25 mouse cellular contexts compared by ENCODE assay signal in genomic region chr8:15610217-15610616, GRCm38 (mm10).
DNase-seq lines count a peak whose midpoint lies in the region; ATAC-seq and TF ChIP-seq lines count a peak whose summit lies in the region.
"Had no signal": no experiment of that assay in that cellular context is flagged by ENCODE, and none has a peak within 500 bp of the region (broad histone marks: within the 10 kb centered on the region; RNA-seq: fewer than 3 reads in every experiment).

No protein-coding gene starts in this region.

- H3K4me2 ChIP-seq in embryonic facial prominence, embryonic 14.5 days (ENCODE audit: low read depth, low read length): no peak overlapping the region
- peak overlapping the region; percentile 21; the same call in 1 of the 2 replicates for H3K4me2 ChIP-seq in heart, embryonic 14.5 days (ENCODE audit: low read length)
- no peak overlapping the region for H3K4me2 ChIP-seq in midbrain, postnatal 0 days (ENCODE audit: low read depth, low read length, poor library complexity, severe bottlenecking)
- H3K4me2 ChIP-seq: embryonic facial prominence, embryonic 12.5 days; hindbrain, embryonic 14.5 days; liver, embryonic 11.5 days; midbrain, embryonic 12.5 days had no signal

- DNase-seq in embryonic facial prominence, embryonic 14.5 days (ENCODE audit: low spot score): peak; percentile 15
- DNase-seq in embryonic facial prominence, embryonic 10.5 days (ENCODE audit: low spot score): no peak
- DNase-seq in heart, postnatal 36 days: no peak
- DNase-seq in midbrain, postnatal 0 days (ENCODE audit: low spot score): peak; percentile 26
- DNase-seq in midbrain, embryonic 10.5 days (ENCODE audit: low spot score): no peak
- DNase-seq in urinary bladder, postnatal 4 days (ENCODE audit: low spot score in 2 of 2): no peak
- DNase-seq: cerebellum, adult 9-10 months; heart, postnatal 14 days; kidney, adult 2 months; kidney, postnatal 10 days; left cerebral cortex, postnatal 4 days; liver, postnatal 0 days; thymus, postnatal 14 days had no signal

- no peaks in the 10 kb centered on the region for H3K9me3 ChIP-seq in embryonic facial prominence, embryonic 14.5 days (ENCODE audit: control insufficient read depth, low read length)
- no peaks in the 10 kb centered on the region for H3K9me3 ChIP-seq in embryonic facial prominence, embryonic 10.5 days
- H3K9me3 ChIP-seq in heart, embryonic 14.5 days (ENCODE audit: control insufficient read depth, low read length): no peaks in the 10 kb centered on the region
- no peaks in the 10 kb centered on the region for H3K9me3 ChIP-seq in midbrain, postnatal 0 days (ENCODE audit: low read length)
- H3K9me3 ChIP-seq in midbrain, embryonic 10.5 days (replicated peaks): no peaks in the 10 kb centered on the region
- H3K9me3 ChIP-seq: embryonic facial prominence, embryonic 12.5 days; midbrain, embryonic 12.5 days had no signal

- H3K9ac ChIP-seq in embryonic facial prominence, embryonic 14.5 days (ENCODE audit: low read depth, low read length): no peak overlapping the region
- no peak overlapping the region for H3K9ac ChIP-seq in heart, embryonic 14.5 days (ENCODE audit: low read length)
- H3K9ac ChIP-seq in midbrain, postnatal 0 days (replicated peaks; ENCODE audit: low read length, poor library complexity, severe bottlenecking): no peak overlapping the region
- H3K9ac ChIP-seq: embryonic facial prominence, embryonic 12.5 days; hindbrain, embryonic 14.5 days; liver, postnatal 0 days; midbrain, embryonic 12.5 days had no signal

- H3K36me3 ChIP-seq in embryonic facial prominence, embryonic 14.5 days (ENCODE audit: control insufficient read depth, insufficient read depth, low read length): no peaks in the 10 kb centered on the region
- no peaks in the 10 kb centered on the region for H3K36me3 ChIP-seq in embryonic facial prominence, embryonic 10.5 days (replicated peaks)
- H3K36me3 ChIP-seq in heart, embryonic 14.5 days (ENCODE audit: control insufficient read depth, insufficient read depth, low read length): no peaks in the 10 kb centered on the region
- no peaks in the 10 kb centered on the region for H3K36me3 ChIP-seq in midbrain, postnatal 0 days (ENCODE audit: insufficient read depth, low read length)
- no peaks in the 10 kb centered on the region for H3K36me3 ChIP-seq in midbrain, embryonic 10.5 days
- H3K36me3 ChIP-seq: embryonic facial prominence, embryonic 12.5 days; G1E; midbrain, embryonic 12.5 days had no signal

- no peak overlapping the region for H3K4me3 ChIP-seq in embryonic facial prominence, embryonic 14.5 days (ENCODE audit: low read depth, low read length)
- H3K4me3 ChIP-seq in embryonic facial prominence, embryonic 10.5 days: no peak overlapping the region
- H3K4me3 ChIP-seq in heart, embryonic 14.5 days (ENCODE audit: control insufficient read depth in 1 of 2, insufficient read depth in 1 of 2, low read depth in 1 of 2, low read length in 2 of 2): no peak overlapping the region
- H3K4me3 ChIP-seq in midbrain, postnatal 0 days (ENCODE audit: low read depth, low read length): no peak overlapping the region
- no peak overlapping the region for H3K4me3 ChIP-seq in midbrain, embryonic 10.5 days
- H3K4me3 ChIP-seq: embryonic facial prominence, embryonic 12.5 days; erythroblast, embryonic 14.5 days; midbrain, embryonic 12.5 days had no signal

- TF ChIP-seq CTCF in midbrain, postnatal 0 days (IDR thresholded peaks at IDR 0.05): no peak

- no peaks in the 10 kb centered on the region for H3K4me1 ChIP-seq in embryonic facial prominence, embryonic 14.5 days (ENCODE audit: control insufficient read depth, insufficient read depth, low read length)
- no peaks in the 10 kb centered on the region for H3K4me1 ChIP-seq in embryonic facial prominence, embryonic 10.5 days
- H3K4me1 ChIP-seq in heart, embryonic 14.5 days (ENCODE audit: control insufficient read depth in 2 of 2, insufficient read depth in 2 of 2, low read length in 2 of 2): no peaks in the 10 kb centered on the region; a peak in 1 of 4 replicates
- H3K4me1 ChIP-seq in midbrain, postnatal 0 days (ENCODE audit: insufficient read depth, low read length): no peaks in the 10 kb centered on the region
- H3K4me1 ChIP-seq in midbrain, embryonic 10.5 days: peaks cover 21% of the 10 kb centered on the region
- H3K4me1 ChIP-seq: embryonic facial prominence, embryonic 12.5 days had no signal

- no peak for ATAC-seq in embryonic facial prominence, embryonic 14.5 days (ENCODE audit: low read depth)
- ATAC-seq in heart, embryonic 14.5 days (ENCODE audit: insufficient number of reproducible peaks, insufficient read depth, low FRiP score, low read depth): no peak
- ATAC-seq in midbrain, postnatal 0 days (ENCODE audit: low FRiP score): no peak
- ATAC-seq: forebrain, embryonic 14.5 days; liver, postnatal 0 days; lung, postnatal 0 days; Patski had no signal

- WGBS in embryonic facial prominence, embryonic 14.5 days: 54% methylated on average over 8 of the region's 8 CpGs
- 78% methylated on average over 8 of the region's 8 CpGs for WGBS in embryonic facial prominence, embryonic 10.5 days
- WGBS in heart, embryonic 14.5 days: 42% methylated on average over 8 of the region's 8 CpGs
- WGBS in midbrain, postnatal 0 days: 33% methylated on average over 8 of the region's 8 CpGs
- 79% methylated on average over 8 of the region's 8 CpGs for WGBS in midbrain, embryonic 10.5 days

- H3K27me3 ChIP-seq in embryonic facial prominence, embryonic 14.5 days (replicated peaks; ENCODE audit: control insufficient read depth, insufficient read depth, low read length): no peaks in the 10 kb centered on the region
- no peaks in the 10 kb centered on the region for H3K27me3 ChIP-seq in embryonic facial prominence, embryonic 10.5 days (replicated peaks; ENCODE audit: low read depth, poor library complexity, severe bottlenecking)
- H3K27me3 ChIP-seq in heart, embryonic 14.5 days (ENCODE audit: control insufficient read depth, insufficient read depth, low read length): no peaks in the 10 kb centered on the region
- no peaks in the 10 kb centered on the region for H3K27me3 ChIP-seq in midbrain, postnatal 0 days (ENCODE audit: insufficient read depth, low read length)
- no peaks in the 10 kb centered on the region for H3K27me3 ChIP-seq in midbrain, embryonic 10.5 days (ENCODE audit: low read depth, poor library complexity, severe bottlenecking)
- H3K27me3 ChIP-seq: CH12.LX; embryonic facial prominence, embryonic 12.5 days; midbrain, embryonic 12.5 days; Patski had no signal

- intact Hi-C loops in heart, postnatal 36 days (cut with DNase I): no loop called here

- H3K27ac ChIP-seq in embryonic facial prominence, embryonic 14.5 days (replicated peaks; ENCODE audit: low read depth, low read length): no peak overlapping the region
- H3K27ac ChIP-seq in embryonic facial prominence, embryonic 10.5 days (replicated peaks): no peak overlapping the region
- H3K27ac ChIP-seq in heart, embryonic 14.5 days (replicated peaks in 1 of 2; ENCODE audit: control insufficient read depth in 1 of 2, insufficient read depth in 1 of 2, low read depth in 2 of 2, low read length in 2 of 2): no peak overlapping the region
- H3K27ac ChIP-seq in midbrain, postnatal 0 days (ENCODE audit: low read depth, low read length): no peak overlapping the region
- H3K27ac ChIP-seq in midbrain, embryonic 10.5 days (replicated peaks): no peak overlapping the region
- H3K27ac ChIP-seq: embryonic facial prominence, embryonic 12.5 days; hindbrain, embryonic 14.5 days; macrophage; midbrain, embryonic 12.5 days had no signal

Comparison
In these comparisons a context has a peak if more than half of its experiments do, and no peak if none do; other contexts are left out.
1. DNase-seq: peak in embryonic facial prominence, embryonic 14.5 days (single experiment) and midbrain, postnatal 0 days (single experiment); none in embryonic facial prominence, embryonic 10.5 days (single experiment), heart, postnatal 36 days (0 of 2), midbrain, embryonic 10.5 days (single experiment) and urinary bladder, postnatal 4 days (0 of 2).